Mouse (Mus musculus) neural tube, embryonic 15.5 days (tissue): ENCODE data around the gene Csf3. TPM values are rescaled to one million over a fixed set of nuclear protein-coding genes. Genes with fewer than 3 reads are reported as not detected.

Experiments used
- ATAC-seq: fragments of 200-750 bp; cut with Nextera tagmentation; 2 replicates; pipeline ENCODE4 v1.8.0; 2017; ENCODE audit warnings: mild to moderate bottlenecking, moderate TSS enrichment, moderate library complexity; ENCODE audit not compliant: low FRiP score
- H3K27ac ChIP-seq: fragments of 300-500 bp; sonication (generic); replicated peaks from 2 replicates; pipeline ENCODE4 v1.5.1; 2015; ENCODE audit warnings: mild to moderate bottlenecking, inconsistent platforms
- H3K27me3 ChIP-seq: fragments of 300-500 bp; sonication (generic); replicated peaks from 2 replicates; pipeline ENCODE4 v1.6.1; 2015; ENCODE audit warnings: inconsistent platforms
- H3K36me3 ChIP-seq: fragments of 300-500 bp; sonication (generic); 2 replicates; pipeline ENCODE4 v1.6.1; 2015; ENCODE audit warnings: inconsistent platforms
- H3K4me1 ChIP-seq: fragments of 300-500 bp; sonication (generic); 2 replicates; pipeline ENCODE4 v1.6.1; 2015; ENCODE audit warnings: inconsistent platforms
- H3K4me2 ChIP-seq: fragments of 300-500 bp; sonication (generic); 2 replicates; pipeline ENCODE4 v1.6.1; 2015; ENCODE audit warnings: inconsistent platforms, mild to moderate bottlenecking, moderate library complexity
- H3K4me3 ChIP-seq: fragments of 300-500 bp; sonication (generic); replicated peaks from 2 replicates; pipeline ENCODE4 v1.5.1; 2015; ENCODE audit warnings: mild to moderate bottlenecking, inconsistent platforms
- H3K9ac ChIP-seq: fragments of 300-500 bp; sonication (generic); replicated peaks from 2 replicates; pipeline ENCODE4 v1.6.1; 2015; ENCODE audit warnings: mild to moderate bottlenecking, inconsistent platforms
- H3K9me3 ChIP-seq: fragments of 300-500 bp; sonication (generic); replicated peaks from 2 replicates; pipeline ENCODE4 v1.6.1; 2016; ENCODE audit warnings: inconsistent platforms
- WGBS: fragments of 180-500 bp; shearing (Covaris S2); methylation state at CpG from one replicate; pipeline ENCODE4 v1.1.7; 2015; ENCODE audit warnings: mixed read lengths; 5-methylcytosine and 5-hydroxymethylcytosine counted together
- polyA plus RNA-seq: library from polyadenylated mRNA; unstranded; fragments of >200 nt; fragmentation: Nextera tagmentation; extraction: Ambion mirVana; gene quantifications from 2 replicates; pipeline ENCODE4 v1.2.1, GENCODE M21; 2015

Gene Csf3
- polyA plus RNA-seq, 1 experiment from 2014 or later = not detected

GRCm38 (mm10) chr11:98697225-98697624, 3.8 kb upstream of the Csf3 start:
- no peak for ATAC-seq
- 90% methylated on average over 12 of the region's 12 CpGs for WGBS
- H3K36me3 ChIP-seq = peaks cover 46% of the 10 kb centered on the region

GRCm38 (mm10) chr11:98698849-98699640, 2.0 kb upstream of the Csf3 start:
- H3K4me2 ChIP-seq = no peak overlapping the region
- WGBS = 86% methylated on average over 16 of the region's 16 CpGs
- H3K27ac ChIP-seq = no peak overlapping the region
- no peak overlapping the region for H3K4me3 ChIP-seq
- peaks cover 27% of the 10 kb centered on the region for H3K36me3 ChIP-seq
- no peaks in the 10 kb centered on the region for H3K27me3 ChIP-seq
- no peaks in the 10 kb centered on the region for H3K4me1 ChIP-seq
- H3K9ac ChIP-seq = no peak overlapping the region
- no peaks in the 10 kb centered on the region for H3K9me3 ChIP-seq
- ATAC-seq = no peak

More at GRCm38 (mm10) chr11:98697225-98697624, 3.8 kb upstream of the Csf3 start:
- Histone ChIP-seq H3K9me3 (no peaks in the 10 kb centered on the region), H3K27me3 (no peaks in the 10 kb centered on the region), H3K27ac (no peak overlapping the region), H3K9ac (no peak overlapping the region), H3K4me2 (no peak overlapping the region), H3K4me3 (no peak overlapping the region), H3K4me1 (no peaks in the 10 kb centered on the region)

GRCm38 (mm10) chr11:98699911-98700310, 1.2 kb upstream of the Csf3 start:
- H3K4me3 ChIP-seq = no peak overlapping the region
- H3K9ac ChIP-seq = no peak overlapping the region
- 46% methylated on average over 4 of the region's 4 CpGs for WGBS
- H3K36me3 ChIP-seq = peaks cover 25% of the 10 kb centered on the region
- ATAC-seq = 0 out of 2 replicates have a peak, but pooled peaks have one; percentile 46
- no peaks in the 10 kb centered on the region for H3K27me3 ChIP-seq
- H3K9me3 ChIP-seq = no peaks in the 10 kb centered on the region
- H3K4me2 ChIP-seq = no peak overlapping the region
- H3K4me1 ChIP-seq = no peaks in the 10 kb centered on the region
- H3K27ac ChIP-seq = no peak overlapping the region

- H3K4me1 ChIP-seq = peaks cover 4% of the 10 kb centered on the region; the same call in 1 of the 2 replicates
- H3K27me3 ChIP-seq = no peaks in the 10 kb centered on the region
- H3K36me3 ChIP-seq = peaks cover 29% of the 10 kb centered on the region
- no peak overlapping the region for H3K9ac ChIP-seq
- H3K9me3 ChIP-seq = no peaks in the 10 kb centered on the region
- H3K4me3 ChIP-seq = no peak overlapping the region
- no peak for ATAC-seq
- WGBS = 75% methylated on average over 5 of the region's 5 CpGs
- no peak overlapping the region for H3K4me2 ChIP-seq
- no peak overlapping the region for H3K27ac ChIP-seq
Measured at GRCm38 (mm10) chr11:98702323-98702722, 1.3 kb downstream of the Csf3 start.

- WGBS = 88% methylated on average over 10 of the region's 10 CpGs
- H3K27me3 ChIP-seq = no peaks in the 10 kb centered on the region
- no peak for ATAC-seq
- H3K4me3 ChIP-seq = no peak overlapping the region
- H3K36me3 ChIP-seq = peaks cover 55% of the 10 kb centered on the region
- H3K9me3 ChIP-seq = no peaks in the 10 kb centered on the region
- peaks cover 22% of the 10 kb centered on the region for H3K4me1 ChIP-seq
- H3K4me2 ChIP-seq = no peak overlapping the region
- H3K9ac ChIP-seq = no peak overlapping the region
- no peak overlapping the region for H3K27ac ChIP-seq
Measured at GRCm38 (mm10) chr11:98705021-98705420, 4.0 kb downstream of the Csf3 start.

- H3K9ac ChIP-seq = no peak overlapping the region
Measured at GRCm38 (mm10) chr11:98707401-98708281, 6.6 kb downstream of the Csf3 start.

GRCm38 (mm10) chr11:98708282-98708956, 7.4 kb downstream of the Csf3 start:
- Histone ChIP-seq H3K4me3 (no peak overlapping the region), H3K9me3 (no peaks in the 10 kb centered on the region), H3K27me3 (no peaks in the 10 kb centered on the region), H3K4me1 (peaks cover 23% of the 10 kb centered on the region), H3K4me2 (peak overlapping the region; percentile 6; the same call in 1 of the 2 replicates), H3K9ac (no peak overlapping the region), H3K27ac (no peak overlapping the region), H3K36me3 (peaks cover 76% of the 10 kb centered on the region)
- ATAC-seq = no peak
- 88% methylated on average over 19 of the region's 19 CpGs for WGBS

More at GRCm38 (mm10) chr11:98707401-98708281, 6.6 kb downstream of the Csf3 start:
- WGBS = 84% methylated on average over 22 of the region's 22 CpGs
- Histone ChIP-seq H3K4me1 (peaks cover 23% of the 10 kb centered on the region), H3K27ac (0 out of 2 replicates have a peak overlapping the region, but pooled peaks have one; percentile 15), H3K27me3 (no peaks in the 10 kb centered on the region), H3K9me3 (no peaks in the 10 kb centered on the region), H3K4me3 (no peak overlapping the region), H3K36me3 (peaks cover 68% of the 10 kb centered on the region), H3K4me2 (peak overlapping the region; percentile 6; the same call in 1 of the 2 replicates)
- ATAC-seq = no peak

GRCm38 (mm10) chr11:98709001-98709741, 8.1 kb downstream of the Csf3 start:
- H3K27ac ChIP-seq = peak overlapping the region; percentile 45; the same call in 1 of the 2 replicates
- H3K9me3 ChIP-seq = no peaks in the 10 kb centered on the region
- H3K4me1 ChIP-seq = peaks cover 23% of the 10 kb centered on the region
- ATAC-seq = no peak
- H3K4me2 ChIP-seq = no peak overlapping the region
- H3K27me3 ChIP-seq = no peaks in the 10 kb centered on the region
- no peak overlapping the region for H3K9ac ChIP-seq
- 80% methylated on average over 26 of the region's 26 CpGs for WGBS
- H3K36me3 ChIP-seq = peaks cover 83% of the 10 kb centered on the region
- H3K4me3 ChIP-seq = no peak overlapping the region

GRCm38 (mm10) chr11:98710416-98711045, 9.5 kb downstream of the Csf3 start:
- Histone ChIP-seq H3K9me3 (no peaks in the 10 kb centered on the region), H3K4me3 (no peak overlapping the region), H3K27ac (no peak overlapping the region), H3K4me2 (no peak overlapping the region), H3K27me3 (no peaks in the 10 kb centered on the region), H3K9ac (no peak overlapping the region), H3K36me3 (peaks cover 82% of the 10 kb centered on the region), H3K4me1 (peaks cover 23% of the 10 kb centered on the region)
- ATAC-seq = no peak
- WGBS = 52% methylated on average over 12 of the region's 12 CpGs

GRCm38 (mm10) chr11:98711046-98711434, 10.0 kb downstream of the Csf3 start:
- Histone ChIP-seq H3K4me1 (peaks cover 23% of the 10 kb centered on the region), H3K27me3 (no peaks in the 10 kb centered on the region), H3K9ac (no peak overlapping the region), H3K4me2 (no peak overlapping the region), H3K9me3 (no peaks in the 10 kb centered on the region), H3K4me3 (no peak overlapping the region), H3K27ac (no peak overlapping the region), H3K36me3 (peaks cover 82% of the 10 kb centered on the region)
- 87% methylated on average over 4 of the region's 4 CpGs for WGBS
- ATAC-seq = no peak
